In the genomic region with DNA sequence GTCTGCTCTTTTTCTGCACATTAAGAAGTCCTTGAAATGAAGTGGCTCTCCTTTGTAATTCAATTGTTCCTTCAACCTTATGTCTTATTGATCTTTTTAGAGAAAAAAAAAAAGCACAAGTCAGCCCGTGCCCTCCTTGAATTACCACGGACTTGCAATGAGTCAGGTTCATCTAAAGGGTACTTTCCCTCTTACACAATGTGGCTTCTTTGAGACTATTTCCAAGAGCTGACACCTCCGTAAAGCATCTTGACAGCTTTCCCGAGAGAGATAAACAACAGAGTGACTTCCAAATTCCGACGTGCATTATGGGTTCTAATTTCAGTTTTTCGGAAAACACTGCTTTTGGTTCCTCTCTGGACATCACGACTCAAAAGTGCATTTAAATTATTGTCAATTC, we compare ENCODE assay signal across 24 mouse cellular contexts.
DNase-seq lines count a peak whose midpoint lies in the region; ATAC-seq and TF ChIP-seq lines count a peak whose summit lies in the region.
"Had no signal": no experiment of that assay in that cellular context is flagged by ENCODE, and none has a peak within 500 bp of the region (broad histone marks: within the 10 kb centered on the region; RNA-seq: fewer than 3 reads in every experiment).

No protein-coding gene starts in this region.

- 11% methylated on average over 8 of the region's 8 CpGs for WGBS in neural tube, embryonic 14.5 days
- 12% methylated on average over 8 of the region's 8 CpGs for WGBS in neural tube, embryonic 15.5 days

- H3K36me3 ChIP-seq in neural tube, embryonic 14.5 days (ENCODE audit: control insufficient read depth, insufficient read depth, low read length), result no peaks in the 10 kb centered on the region
- H3K36me3 ChIP-seq in neural tube, embryonic 15.5 days, result no peaks in the 10 kb centered on the region
- H3K36me3 ChIP-seq: embryonic facial prominence, embryonic 12.5 days; forebrain, embryonic 12.5 days; heart, embryonic 13.5 days; hindbrain, embryonic 12.5 days had no signal

- no peak overlapping the region for H3K9ac ChIP-seq in neural tube, embryonic 14.5 days (replicated peaks; ENCODE audit: low read depth, low read length)
- no peak overlapping the region for H3K9ac ChIP-seq in neural tube, embryonic 15.5 days (replicated peaks)
- H3K9ac ChIP-seq: embryonic facial prominence, embryonic 12.5 days; forebrain, embryonic 12.5 days; heart, embryonic 13.5 days; hindbrain, embryonic 12.5 days had no signal

- no peaks in the 10 kb centered on the region for H3K9me3 ChIP-seq in neural tube, embryonic 14.5 days (ENCODE audit: control insufficient read depth, low read length)
- no peaks in the 10 kb centered on the region for H3K9me3 ChIP-seq in neural tube, embryonic 15.5 days (replicated peaks)
- H3K9me3 ChIP-seq: embryonic facial prominence, embryonic 12.5 days; forebrain, embryonic 12.5 days; heart, embryonic 13.5 days; hindbrain, embryonic 12.5 days had no signal

- H3K27me3 ChIP-seq in neural tube, embryonic 14.5 days (ENCODE audit: control insufficient read depth, insufficient read depth, low read length), result no peaks in the 10 kb centered on the region
- no peaks in the 10 kb centered on the region for H3K27me3 ChIP-seq in neural tube, embryonic 15.5 days (replicated peaks)
- H3K27me3 ChIP-seq: embryonic facial prominence, embryonic 12.5 days; heart, embryonic 13.5 days; hindbrain, embryonic 12.5 days had no signal

- TF ChIP-seq CTCF in brain, embryonic 14.5 days (IDR thresholded peaks at IDR 0.05; ENCODE audit: borderline replicate concordance, extremely low read depth, insufficient read depth, insufficient read length), result no peak

- no peak overlapping the region for H3K27ac ChIP-seq in neural tube, embryonic 14.5 days (ENCODE audit: low read depth, low read length)
- no peak overlapping the region for H3K27ac ChIP-seq in neural tube, embryonic 15.5 days (replicated peaks)
- H3K27ac ChIP-seq: embryonic facial prominence, embryonic 12.5 days; forebrain, embryonic 12.5 days; gastrocnemius, adult 2 months; heart, embryonic 13.5 days; hindbrain, embryonic 12.5 days had no signal

- H3K4me3 ChIP-seq in neural tube, embryonic 14.5 days (ENCODE audit: low read depth, low read length), result no peak overlapping the region
- H3K4me3 ChIP-seq in neural tube, embryonic 15.5 days (replicated peaks), result no peak overlapping the region
- H3K4me3 ChIP-seq: embryonic facial prominence, embryonic 12.5 days; forebrain, embryonic 12.5 days; gastrocnemius, adult 2 months; heart, embryonic 13.5 days; hindbrain, embryonic 12.5 days had no signal

- no peak for ATAC-seq in neural tube, embryonic 14.5 days (ENCODE audit: low read depth)
- no peak for ATAC-seq in neural tube, embryonic 15.5 days (ENCODE audit: low FRiP score)
- no peak for ATAC-seq in CD4-positive, CD25-positive, alpha-beta regulatory T cell, adult 4 months
- ATAC-seq: hindbrain, embryonic 16.5 days; inflammation-experienced regulatory T-cells, adult 6 months; intestine, postnatal 0 days had no signal

- no peak for TF ChIP-seq POLR2A in brain, embryonic 14.5 days (IDR thresholded peaks at IDR 0.05; ENCODE audit: borderline replicate concordance, extremely low read depth, insufficient read depth, insufficient read length, poor library complexity, severe bottlenecking)

- DNase-seq in embryo, embryonic 10 days (ENCODE audit: low spot score), result peak; percentile 11
- DNase-seq in embryo, embryonic 9.5 days (ENCODE audit: extremely low spot score), result no peak
- DNase-seq in brain, embryonic 14.5 days (ENCODE audit: low read depth), result peak; percentile 14
- DNase-seq in skeletal muscle tissue, adult 2 months (ENCODE audit: low read depth, low spot score), result peak; percentile 41
- no peak for DNase-seq in cerebellum, adult 11-12 months
- DNase-seq: adrenal gland, adult 2 months; adrenal gland, postnatal 25 days; cerebellum, adult 11 months; cerebellum, adult 9-10 months; cerebellum, postnatal 25 days; gastrocnemius, adult 2 months; gastrocnemius, postnatal 25 days; heart, adult 11 months; heart, postnatal 36 days had no signal

- H3K4me1 ChIP-seq in neural tube, embryonic 14.5 days (ENCODE audit: control insufficient read depth, insufficient read depth, low read length), result no peaks in the 10 kb centered on the region
- no peaks in the 10 kb centered on the region for H3K4me1 ChIP-seq in neural tube, embryonic 15.5 days
- H3K4me1 ChIP-seq: embryonic facial prominence, embryonic 12.5 days; heart, embryonic 13.5 days had no signal

- 0 out of 2 replicates have a peak overlapping the region, but pooled peaks have one; percentile 3 for H3K4me2 ChIP-seq in neural tube, embryonic 14.5 days (ENCODE audit: low read depth, low read length)
- H3K4me2 ChIP-seq in neural tube, embryonic 15.5 days, result no peak overlapping the region
- H3K4me2 ChIP-seq: embryonic facial prominence, embryonic 12.5 days; forebrain, embryonic 12.5 days; heart, embryonic 13.5 days; hindbrain, embryonic 12.5 days had no signal

Comparison
In these comparisons a context has a peak if more than half of its experiments do, and no peak if none do; other contexts are left out.
1. DNase-seq: peak in embryo, embryonic 10 days (single experiment), brain, embryonic 14.5 days (single experiment) and skeletal muscle tissue, adult 2 months (single experiment); none in embryo, embryonic 9.5 days (single experiment) and cerebellum, adult 11-12 months (single experiment).